Mouse (Mus musculus) NIH3T3 (cell line): ENCODE data around the gene Tas2r102.

ENCODE experiments used
- DNase-seq: peaks from one replicate; pipeline ENCODE4 v3.0.0-alpha.2; 2012; ENCODE audit warnings: low read depth

Gene Tas2r102

GRCm38 (mm10) chr6:132761831-132762230 is at the start of gene Tas2r102:
Tas2r102 (plus strand) TSS chr6:132762131.
- no peak for DNase-seq

GRCm38 (mm10) chr6:132737935-132738334 is 24.0 kb upstream of the Tas2r102 start, which contains the start of gene Tas2r115:
Tas2r115 (minus strand) TSS chr6:132738035.
- no peak for DNase-seq

- DNase-seq = peak; percentile 26
Observed at GRCm38 (mm10) chr6:132750206-132750605, 11.7 kb upstream of the Tas2r102 start.

DNA sequence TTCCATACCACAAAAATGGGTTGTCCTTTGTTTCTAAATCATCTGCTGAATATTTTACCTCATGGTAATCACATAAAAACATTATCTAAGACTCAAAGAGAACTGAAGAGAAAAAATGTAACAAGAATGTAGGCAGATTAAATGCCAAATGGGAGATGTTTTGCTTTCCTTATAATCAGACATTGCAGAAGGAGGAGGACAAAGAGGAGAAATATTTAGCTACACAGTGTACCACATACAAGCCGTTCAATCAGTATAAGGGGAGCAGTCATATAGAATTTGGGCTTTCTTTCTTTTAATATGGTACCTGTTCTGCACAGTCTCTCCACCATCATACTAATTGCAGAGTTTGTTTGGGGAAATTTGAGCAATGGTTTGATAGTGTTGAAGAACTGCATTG is 7.5 kb upstream of the Tas2r102 start, which contains the start of gene Tas2r124:
Gene Tas2r124 (plus strand): TSS at position 301 of the 400 bp plus-strand sequence.
- no peak for DNase-seq

- no peak for DNase-seq
Observed at GRCm38 (mm10) chr6:132778062-132778461, 16.1 kb downstream of the Tas2r102 start, which contains the start of gene Tas2r136. Tas2r136 (minus strand) TSS chr6:132778162.

- no peak for DNase-seq
Observed at GRCm38 (mm10) chr6:132795393-132795792, 33.5 kb downstream of the Tas2r102 start.

- no peak for DNase-seq
Observed at GRCm38 (mm10) chr6:132802518-132802917, 40.6 kb downstream of the Tas2r102 start, which contains the start of gene Tas2r117. Tas2r117 (plus strand) TSS chr6:132802818.
